Mouse (Mus musculus) G1E (cell line): ENCODE data around the gene Apol11b.

Experiments
- CTCF ChIP-seq: IDR thresholded peaks from 2 replicates; pipeline ENCODE4 v1.5.1; 2012; ENCODE audit warnings: low read depth, low read length, inconsistent platforms, mixed read lengths
- GATA1 ChIP-seq: IDR thresholded peaks from 2 replicates; pipeline ENCODE4 v1.6.1; 2012; ENCODE audit warnings: borderline replicate concordance, low read length, inconsistent platforms, mixed read lengths
- POLR2AphosphoS5 ChIP-seq: IDR thresholded peaks from 2 replicates; pipeline ENCODE4 v1.6.1; 2012; ENCODE audit warnings: low read depth, low read length, inconsistent platforms; ENCODE audit not compliant: insufficient replicate concordance
- TAL1 ChIP-seq: conservative IDR thresholded peaks from 2 replicates; pipeline ENCODE4 v1.6.1; 2012; ENCODE audit warnings: low read depth, low read length, inconsistent platforms, mixed read lengths

DNA sequence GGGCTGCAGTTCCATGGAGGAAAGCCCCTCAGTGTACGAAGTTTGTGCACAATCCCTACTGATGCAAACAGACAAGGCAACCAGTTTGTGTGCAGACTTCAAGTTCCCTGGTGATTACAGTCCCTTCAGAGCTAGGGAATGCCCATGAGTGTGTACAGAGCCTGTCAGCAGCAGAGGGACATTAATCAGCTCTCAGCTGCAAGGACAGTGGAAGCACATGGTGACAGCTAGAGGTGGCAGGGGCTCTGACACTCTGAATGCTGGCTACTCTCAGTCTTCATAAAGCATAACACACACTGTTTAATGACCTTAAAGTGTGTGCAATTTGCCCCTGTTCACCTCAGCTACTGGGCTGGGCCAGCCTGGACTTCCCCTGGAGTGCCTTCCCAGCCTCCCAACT is 49.5 kb downstream of the Apol11b start:
- TF ChIP-seq CTCF (no peak), TAL1 (no peak), POLR2AphosphoS5 (no peak), GATA1 (no peak)
